ENCODE assay signal across 15 mouse cellular contexts in genomic region chr8:64030672-64031385, GRCm38 (mm10).
"Had no signal": no experiment of that assay in that cellular context is flagged by ENCODE, and none has a peak within 500 bp of the region (broad histone marks: within the 10 kb centered on the region; RNA-seq: fewer than 3 reads in every experiment).

No protein-coding gene starts in this region.

- H3K4me3 ChIP-seq: left cerebral cortex, adult 2 months; limb, embryonic 15.5 days; liver, embryonic 12.5 days; neural tube, embryonic 13.5 days had no signal

- H3K27ac ChIP-seq: left cerebral cortex, adult 2 months; limb, embryonic 15.5 days; liver, embryonic 12.5 days; neural tube, embryonic 13.5 days had no signal

- DNase-seq: kidney, postnatal 14 days; lung, embryonic 14.5 days; lung, postnatal 10 days; lung, postnatal 4 days; retina, postnatal 1 day; right cerebral cortex, postnatal 4 days; spleen, adult 18-20 months; thymus, adult 18-20 months; thymus, postnatal 14 days had no signal

- H3K9ac ChIP-seq: limb, embryonic 15.5 days; liver, embryonic 12.5 days; lung, embryonic 14.5 days; neural tube, embryonic 13.5 days had no signal

- H3K27me3 ChIP-seq: limb, embryonic 15.5 days; liver, embryonic 12.5 days; neural tube, embryonic 13.5 days had no signal

- H3K4me1 ChIP-seq: limb, embryonic 15.5 days; liver, embryonic 12.5 days; neural tube, embryonic 13.5 days had no signal

- H3K9me3 ChIP-seq: limb, embryonic 15.5 days; liver, embryonic 12.5 days; neural tube, embryonic 13.5 days had no signal

- H3K4me2 ChIP-seq: limb, embryonic 15.5 days; liver, embryonic 12.5 days; lung, embryonic 14.5 days; midbrain, embryonic 11.5 days; neural tube, embryonic 13.5 days had no signal

- H3K36me3 ChIP-seq: limb, embryonic 15.5 days; liver, embryonic 12.5 days; neural tube, embryonic 13.5 days had no signal

- ATAC-seq: liver, embryonic 12.5 days; midbrain, embryonic 16.5 days had no signal
